Mouse (Mus musculus): ENCODE measurements at regions not wholly inside any gene's neighbourhood (a gene's known extent, or its start where the extent isn't known, plus 50 kb on each side); places are given as distances from the start of the nearest gene placed in this dataset.

DNA sequence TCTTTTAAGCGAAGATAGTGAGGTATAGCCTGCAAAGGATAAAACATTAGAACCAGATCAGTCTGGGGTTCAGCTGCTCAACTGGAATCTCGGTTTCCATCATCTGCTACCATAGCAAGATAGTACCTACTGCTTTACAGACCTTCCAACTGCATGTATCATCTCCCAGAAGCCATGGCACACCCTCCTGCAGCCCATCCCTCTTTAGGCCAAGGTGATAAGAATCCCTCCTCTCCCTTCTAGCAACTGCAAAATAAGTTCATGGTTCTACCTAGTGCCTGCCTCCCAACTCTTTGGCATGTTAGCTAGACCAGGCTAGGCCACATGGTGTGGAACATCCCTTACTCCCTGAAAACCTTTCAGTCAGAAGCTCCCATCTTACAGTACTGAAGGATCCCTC, 52.4 kb upstream of the Picalm start:
- no peaks in the 10 kb centered on the region for H3K79me3 ChIP-seq (ENCODE audit: low read depth)
- H3K36me3 ChIP-seq (ENCODE audit: control insufficient read depth, insufficient read depth), result no peaks in the 10 kb centered on the region
- no peaks in the 10 kb centered on the region for H3K79me2 ChIP-seq (ENCODE audit: control insufficient read depth, insufficient read depth)
- TF ChIP-seq FOSL1 (IDR thresholded peaks at IDR 0.05; ENCODE audit: insufficient read depth, low read length, poor library complexity, severe bottlenecking) (no peak), MYOG (IDR thresholded peaks at IDR 0.05; ENCODE audit: control insufficient read depth, extremely low read depth, insufficient read length) (no peak), MYOD1 (IDR thresholded peaks at IDR 0.05; ENCODE audit: control insufficient read depth, insufficient read length, low read depth) (no peak), MAX (IDR thresholded peaks at IDR 0.05) (no peak), USF1 (IDR thresholded peaks at IDR 0.05; ENCODE audit: low read depth) (no peak), CTCF (IDR thresholded peaks at IDR 0.05; ENCODE audit: control insufficient read depth, insufficient read depth, insufficient read length) (no peak)
- no peak overlapping the region for H3ac ChIP-seq (ENCODE audit: control insufficient read depth, insufficient read length, low read depth)
- H3K27me3 ChIP-seq (ENCODE audit: control insufficient read depth, insufficient read depth, insufficient read length), result no peaks in the 10 kb centered on the region
- no peak overlapping the region for H3K4me3 ChIP-seq (ENCODE audit: insufficient read depth, poor library complexity, severe bottlenecking)

DNA sequence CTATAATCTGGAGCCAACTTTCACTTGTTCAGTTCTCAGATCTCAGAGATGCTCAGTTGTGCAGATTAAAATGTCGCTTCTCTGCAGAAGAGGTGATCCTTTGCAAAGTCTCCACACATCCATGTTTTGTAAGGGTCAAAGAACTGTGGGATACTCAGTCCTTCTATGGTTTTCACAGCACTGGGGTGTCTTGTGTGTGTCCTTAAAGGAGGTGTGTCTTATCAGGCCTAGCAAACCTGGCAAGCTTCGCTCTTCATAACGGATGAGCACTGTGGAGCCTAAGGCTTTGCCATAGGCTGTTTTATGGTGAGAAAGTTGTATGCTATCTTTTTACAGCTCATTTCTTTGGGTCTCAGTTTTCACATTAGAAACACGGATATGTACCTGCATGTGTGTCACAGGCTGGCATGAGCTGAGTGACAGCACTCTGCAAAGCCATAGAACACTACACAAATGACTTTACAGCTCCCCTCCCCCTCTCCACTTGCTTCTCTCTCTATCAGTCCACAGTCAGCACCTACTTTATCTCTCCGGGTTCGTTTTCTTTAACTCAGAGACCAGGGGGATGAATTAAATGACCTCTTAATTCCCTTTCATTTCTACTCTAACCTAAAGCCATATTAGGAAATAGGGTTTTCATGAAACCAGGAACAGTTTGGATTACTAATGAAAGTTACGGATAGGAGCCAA, 49.8 kb upstream of the Picalm start:
- no peak for TF ChIP-seq CTCF (IDR thresholded peaks at IDR 0.05; ENCODE audit: control insufficient read depth, insufficient read depth, insufficient read length)
- no peak for TF ChIP-seq MYOD1 (IDR thresholded peaks at IDR 0.05; ENCODE audit: control insufficient read depth, insufficient read length, low read depth)
- no peak for TF ChIP-seq USF1 (IDR thresholded peaks at IDR 0.05; ENCODE audit: low read depth)
- TF ChIP-seq CEBPB (IDR thresholded peaks at IDR 0.05; ENCODE audit: low read depth), result no peak
- TF ChIP-seq FOSL1 (IDR thresholded peaks at IDR 0.05; ENCODE audit: insufficient read depth, low read length, poor library complexity, severe bottlenecking), result no peak
- no peak for TF ChIP-seq MYOG (IDR thresholded peaks at IDR 0.05; ENCODE audit: control insufficient read depth, extremely low read depth, insufficient read length)
- TF ChIP-seq MAX (IDR thresholded peaks at IDR 0.05), result no peak
- H3ac ChIP-seq (ENCODE audit: control insufficient read depth, insufficient read length, low read depth), result no peak overlapping the region
- no peaks in the 10 kb centered on the region for H3K36me3 ChIP-seq (ENCODE audit: control insufficient read depth, insufficient read depth)
- H3K79me3 ChIP-seq (ENCODE audit: low read depth), result no peaks in the 10 kb centered on the region
- no peaks in the 10 kb centered on the region for H3K79me2 ChIP-seq (ENCODE audit: control insufficient read depth, insufficient read depth)
- H3K27me3 ChIP-seq (ENCODE audit: control insufficient read depth, insufficient read depth, insufficient read length), result no peaks in the 10 kb centered on the region
- H3K4me3 ChIP-seq (ENCODE audit: insufficient read depth, poor library complexity, severe bottlenecking), result no peak overlapping the region

All from C2C12 (cell line).